Mouse (Mus musculus): Measurements from ENCODE around the gene Tmc8. TPM values are rescaled to one million over a fixed set of nuclear protein-coding genes. Genes with fewer than 3 reads are reported as not detected.

Gene Tmc8
- 1 to 10 TPM; 4.6 to 5.6 TPM for total RNA-seq (2021)
- long read RNA-seq, experiment 1, partial matches to known transcripts, result 2 of 5 reads
- long read RNA-seq, experiment 1, other reads (novel, unspliced or antisense), result 1 of 5 reads
- long read RNA-seq, experiment 2, partial matches to known transcripts, result 1 of 3 reads
- long read RNA-seq, experiment 2, other reads (novel, unspliced or antisense), result 1 of 3 reads

DNA sequence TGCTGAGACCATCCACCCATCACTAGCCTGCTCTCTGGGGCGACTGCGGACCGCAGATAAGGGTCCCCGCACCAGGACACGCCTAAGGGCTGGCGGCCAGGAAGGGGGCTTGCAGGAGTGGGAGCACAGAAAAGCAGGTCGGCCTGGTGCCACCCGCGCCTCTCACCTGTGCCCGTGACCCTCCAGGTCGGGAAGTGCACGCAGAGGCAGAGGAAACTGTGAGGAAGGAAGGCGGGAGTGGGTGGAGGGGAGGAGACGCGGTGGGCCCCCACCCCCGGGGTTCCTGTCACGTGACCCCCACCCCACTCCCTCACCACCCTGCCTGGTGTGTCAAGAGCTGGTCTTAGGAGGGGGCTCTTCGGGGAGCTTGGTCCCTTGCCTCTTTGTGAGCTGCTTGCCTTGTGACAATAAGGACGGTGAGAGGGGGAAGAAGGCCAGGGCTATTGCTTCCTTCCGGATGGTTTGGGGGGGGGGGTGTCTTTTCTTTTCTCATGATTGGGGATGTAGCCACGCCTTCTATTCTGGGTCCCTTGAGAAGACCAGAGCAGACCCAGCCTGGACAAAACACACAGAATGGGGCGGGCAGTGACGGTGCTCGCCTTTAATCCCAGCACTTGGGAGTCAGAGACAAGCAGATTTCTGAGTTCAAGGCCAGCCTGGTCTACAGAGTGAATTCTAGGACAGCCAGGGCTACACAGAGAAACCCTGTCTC is at the start of gene Tmc8, which contains the start of gene Tmc6:
Tmc8 (plus strand) TSS at position 84 of the 712 bp plus-strand sequence.
Tmc6 (minus strand) TSS at position 206 of the 712 bp plus-strand sequence.
- DNase-seq, result peak; percentile 67 to 84

DNA sequence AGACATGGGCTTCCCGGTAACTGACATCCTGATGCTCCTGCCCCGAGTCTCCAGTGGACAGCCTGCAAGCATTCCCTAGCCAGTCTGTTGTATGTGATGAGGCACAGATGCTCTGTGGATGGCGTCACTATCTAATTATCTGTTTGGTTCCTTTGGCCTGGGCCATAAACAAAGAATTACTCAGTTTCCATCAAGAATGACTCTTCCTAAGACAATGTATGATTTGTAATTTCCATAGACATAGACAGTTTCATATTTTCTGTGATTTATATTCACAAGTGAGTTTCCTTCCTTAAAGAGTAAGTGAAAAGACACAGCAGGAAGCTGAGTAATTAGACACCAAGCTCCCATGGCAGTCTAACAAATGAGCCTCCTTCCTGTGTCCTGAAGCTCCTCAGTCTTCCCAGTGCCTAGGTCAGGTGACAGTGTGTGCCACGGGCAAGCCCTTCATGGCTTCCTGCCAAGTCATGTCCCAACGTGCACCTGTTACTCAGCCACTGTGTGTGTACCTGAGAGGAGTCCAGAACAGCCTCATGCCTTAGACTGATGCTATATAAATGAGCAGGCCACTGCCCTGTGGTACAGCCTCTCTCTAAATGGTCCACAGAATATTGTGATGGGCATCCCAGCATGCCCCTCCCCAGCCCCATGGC is 45.7 kb upstream of the Tmc8 start:
- DNase-seq, result no peak

DNA sequence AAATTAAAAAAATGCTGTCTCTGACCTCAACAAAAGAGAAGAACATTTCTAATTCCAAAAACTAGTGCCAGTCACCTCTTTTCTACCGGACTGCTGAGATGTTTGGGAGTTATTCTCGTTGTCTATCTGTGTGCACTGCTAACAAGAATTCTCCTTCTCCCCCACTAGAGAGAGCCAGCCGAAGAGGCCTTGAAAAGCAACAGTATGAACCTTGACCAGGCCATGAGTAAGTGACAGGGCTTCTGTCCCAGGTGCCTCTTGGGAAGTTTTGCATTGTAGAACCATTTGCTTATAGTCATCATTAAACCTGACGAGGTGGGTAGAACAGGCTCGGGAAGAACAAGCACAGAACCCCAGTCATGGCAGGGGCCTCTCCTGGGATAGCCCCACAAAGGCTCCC is 43.8 kb upstream of the Tmc8 start:
- no peak for DNase-seq

DNA sequence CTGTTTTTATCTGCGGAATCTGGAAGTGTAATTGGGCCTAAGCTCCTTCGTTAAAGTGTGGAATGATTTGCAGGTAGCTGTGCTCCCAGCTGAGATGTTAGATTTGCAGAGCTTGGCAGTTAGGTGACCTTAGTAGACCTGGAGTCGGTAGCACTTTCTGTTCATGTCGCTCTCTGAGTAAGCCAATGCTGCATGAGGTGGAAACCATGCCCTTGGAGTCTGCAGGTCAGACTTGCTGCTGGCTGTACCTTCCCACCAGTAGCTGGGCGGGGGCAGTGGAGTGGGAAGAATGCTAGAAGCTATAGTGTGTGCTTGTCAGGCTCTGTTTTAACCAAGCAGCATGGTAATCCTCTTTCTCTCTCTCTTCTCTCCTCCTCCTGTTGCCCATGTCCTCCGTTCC is 40.7 kb upstream of the Tmc8 start:
- no peak for DNase-seq

DNA sequence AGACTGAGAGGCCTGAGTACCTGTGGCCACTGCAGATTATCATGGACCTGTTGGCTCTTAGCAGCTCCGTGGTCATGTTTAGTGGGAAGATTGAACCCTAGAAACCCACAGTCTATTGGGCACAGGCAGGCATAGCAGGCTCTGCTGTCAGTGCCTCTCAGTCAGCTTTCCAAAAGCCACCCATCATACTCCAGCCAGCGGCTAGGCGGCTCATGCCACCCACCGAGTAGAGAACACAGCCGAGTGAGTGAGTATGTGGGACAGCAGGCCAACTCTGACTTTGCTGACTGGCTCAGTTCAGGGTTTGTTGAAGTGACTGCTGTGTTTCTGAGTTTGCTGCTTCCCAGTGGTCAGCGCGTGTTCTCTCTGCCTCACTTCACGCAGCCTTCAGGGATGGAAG is 39.6 kb upstream of the Tmc8 start:
- DNase-seq, result no peak

DNA sequence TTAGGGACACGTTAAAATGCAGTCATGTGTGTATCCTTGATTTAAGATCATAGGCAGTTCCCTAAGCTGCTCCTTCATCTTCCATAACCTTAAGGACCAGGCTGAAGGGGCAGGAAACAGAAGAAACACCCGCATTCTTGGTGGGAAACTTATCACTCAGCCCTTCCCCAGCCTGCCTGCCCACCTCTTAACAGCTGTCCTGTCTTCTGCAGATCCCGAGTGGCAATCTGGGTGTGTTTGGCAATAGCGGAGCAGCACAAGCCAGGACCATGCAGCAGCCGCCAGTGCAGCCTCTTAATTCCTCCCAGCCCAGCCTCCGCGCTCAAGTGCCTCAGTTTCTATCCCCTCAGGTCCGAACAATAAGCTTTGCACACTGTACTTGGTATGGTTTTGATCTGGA is 39.2 kb upstream of the Tmc8 start:
- no peak for DNase-seq

DNA sequence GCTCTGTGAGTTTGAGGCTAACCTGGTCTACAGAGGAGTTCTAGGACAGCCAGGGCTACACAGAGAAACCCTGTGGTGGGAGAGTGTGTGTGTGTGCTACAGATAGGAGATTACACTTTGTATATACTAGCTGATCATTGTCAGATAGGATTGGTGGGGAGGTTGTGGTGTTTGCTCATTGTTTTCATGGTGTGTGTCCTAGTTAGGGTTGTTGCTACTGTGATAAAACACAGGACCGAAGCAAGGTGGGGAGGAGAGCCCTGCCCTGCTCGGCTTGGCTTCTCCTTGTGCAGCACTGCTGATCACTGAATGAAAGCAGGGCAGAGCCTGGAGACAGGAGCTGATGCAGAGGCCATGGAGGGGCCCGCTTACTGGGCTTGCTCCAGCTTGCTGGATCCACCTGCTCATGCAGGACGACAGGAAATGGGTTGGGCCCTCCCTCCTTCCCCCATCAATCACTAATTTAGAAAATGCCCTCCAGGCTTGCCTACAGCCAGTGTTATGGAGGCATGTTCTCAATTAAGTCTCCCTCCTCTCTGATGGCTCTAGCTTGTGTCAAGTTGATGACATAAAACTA is 38.3 kb upstream of the Tmc8 start:
- no peak for DNase-seq

DNA sequence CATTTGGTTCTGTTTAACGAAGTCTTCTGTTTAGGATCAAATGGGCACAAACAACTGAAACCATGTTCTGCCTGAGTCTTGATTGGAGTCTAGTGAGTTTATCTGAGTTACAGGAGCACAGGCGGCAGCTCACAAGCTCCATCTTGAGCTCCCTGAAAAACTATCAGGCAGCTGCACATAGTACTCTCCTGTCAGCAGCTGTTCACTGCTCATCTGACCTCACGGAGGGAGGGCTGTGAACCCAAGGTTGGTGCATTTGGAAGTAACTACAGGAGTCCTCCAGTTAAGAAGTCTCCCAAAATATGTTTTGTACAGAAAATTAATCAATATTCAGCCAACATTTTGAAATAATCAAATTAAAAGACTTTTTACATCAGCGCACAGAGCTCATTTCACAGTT is 33.2 kb upstream of the Tmc8 start:
- no peak for DNase-seq

DNA sequence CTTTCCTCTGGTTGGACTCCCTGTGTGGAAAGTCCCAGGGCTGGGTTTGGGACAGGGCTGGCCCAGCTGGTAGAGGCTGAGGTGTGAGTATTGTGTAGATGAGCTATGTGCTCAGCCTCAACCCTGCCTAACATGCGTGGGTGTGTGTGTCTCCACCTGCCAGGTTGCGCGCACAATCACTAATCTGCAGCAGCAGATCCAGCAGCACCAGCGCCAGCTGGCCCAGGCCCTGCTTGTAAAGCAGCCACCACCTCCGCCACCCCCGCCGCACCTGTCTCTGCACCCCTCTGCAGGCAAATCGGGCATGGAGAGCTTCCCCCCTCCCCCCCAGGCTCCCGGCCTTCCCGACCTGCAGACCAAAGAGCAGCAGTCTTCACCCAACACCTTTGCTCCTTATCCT is 32.5 kb upstream of the Tmc8 start:
- no peak for DNase-seq

DNA sequence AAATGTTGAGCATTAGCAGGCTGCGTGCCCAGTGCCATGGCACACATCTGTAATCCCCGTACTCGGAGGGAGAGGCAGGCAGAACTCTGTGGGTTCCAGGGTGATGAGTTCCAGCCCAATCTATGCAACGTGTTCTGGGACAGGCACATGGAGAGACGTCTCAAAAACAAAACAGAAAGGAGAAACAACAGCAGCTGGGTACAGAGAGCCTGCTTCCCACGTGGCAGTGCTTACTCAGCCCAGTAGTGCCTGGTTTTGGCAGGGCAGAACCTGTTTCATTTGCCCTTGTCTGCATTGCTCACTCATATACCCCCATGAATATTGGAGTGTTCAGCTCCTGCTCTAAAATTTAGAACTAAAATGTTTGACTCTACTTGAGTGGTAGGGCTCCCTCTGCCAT is 30.3 kb upstream of the Tmc8 start:
- DNase-seq, result no peak

DNA sequence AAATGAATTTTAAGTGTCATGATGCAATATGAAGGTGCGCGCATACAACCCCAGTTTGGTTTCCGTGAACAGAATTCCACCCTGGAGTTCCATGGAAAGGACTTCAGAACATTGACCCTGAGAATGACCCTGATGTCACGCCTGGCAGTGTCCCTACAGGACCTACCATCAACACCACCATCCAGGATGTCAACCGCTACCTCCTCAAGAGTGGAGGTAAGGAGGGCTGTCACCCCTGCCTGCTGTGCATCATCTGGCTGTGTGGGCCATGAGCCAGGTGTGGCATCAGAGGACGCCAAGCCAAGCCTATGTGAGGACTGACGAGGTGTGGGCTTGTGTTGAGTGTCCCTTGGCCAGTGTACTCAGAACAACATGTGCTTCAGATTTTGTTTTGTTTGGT is 26.0 kb upstream of the Tmc8 start:
- no peak for DNase-seq

DNA sequence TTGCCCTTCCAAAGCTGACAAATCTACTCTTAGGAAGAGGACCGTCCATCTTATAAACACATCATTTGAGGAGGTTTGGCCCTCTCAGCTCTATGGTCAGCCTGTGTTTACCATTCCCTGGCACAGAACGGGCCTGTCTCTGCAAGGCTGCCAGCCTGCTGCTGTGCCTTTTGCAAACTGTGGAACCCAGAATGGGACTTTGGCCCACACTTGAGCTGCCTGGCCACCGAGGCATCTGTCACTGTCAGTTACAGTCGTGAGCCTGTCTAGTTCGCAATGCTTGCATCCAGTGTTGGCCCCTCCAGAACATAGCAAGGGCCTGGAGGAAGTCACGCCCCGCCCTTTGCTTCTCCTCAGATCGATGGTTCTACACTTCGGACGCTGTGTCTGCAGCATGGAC is 22.6 kb upstream of the Tmc8 start:
- no peak for DNase-seq

DNA sequence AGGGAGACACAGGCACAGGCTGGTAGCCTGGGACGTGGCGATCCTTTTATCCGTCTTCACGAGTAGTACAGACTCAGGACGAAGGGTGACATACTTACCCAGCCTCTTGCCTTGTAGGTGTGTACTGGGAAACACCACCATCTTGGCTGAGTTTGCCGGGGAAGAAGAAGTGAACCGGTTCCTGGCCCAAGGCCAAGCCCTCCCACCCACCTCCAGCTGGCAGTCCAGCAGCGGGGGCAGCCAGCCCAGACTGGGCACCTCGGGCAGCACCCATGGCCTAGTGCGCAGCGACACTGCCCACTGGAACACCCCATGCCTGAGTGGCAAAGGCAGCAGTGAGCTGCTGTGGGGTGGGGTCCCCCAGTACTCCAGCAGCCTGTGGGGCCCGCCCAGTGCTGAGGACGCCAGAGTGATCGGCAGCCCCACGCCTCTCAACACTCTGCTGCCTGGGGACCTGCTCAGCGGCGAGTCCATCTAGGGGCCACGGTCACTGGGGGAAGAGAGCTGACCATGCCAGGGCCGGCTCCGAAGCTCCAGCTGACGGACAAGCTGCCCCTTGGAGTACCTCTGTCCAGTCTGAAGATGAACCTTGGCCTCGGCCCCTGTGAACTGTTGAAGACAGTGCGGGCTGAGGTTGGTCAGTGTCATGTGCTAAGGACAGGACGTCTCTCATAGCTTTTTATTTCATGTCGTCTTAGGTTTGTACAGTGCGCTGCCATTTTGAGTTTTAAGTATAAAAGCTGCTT is 21.3 kb upstream of the Tmc8 start:
- DNase-seq, result no peak

DNA sequence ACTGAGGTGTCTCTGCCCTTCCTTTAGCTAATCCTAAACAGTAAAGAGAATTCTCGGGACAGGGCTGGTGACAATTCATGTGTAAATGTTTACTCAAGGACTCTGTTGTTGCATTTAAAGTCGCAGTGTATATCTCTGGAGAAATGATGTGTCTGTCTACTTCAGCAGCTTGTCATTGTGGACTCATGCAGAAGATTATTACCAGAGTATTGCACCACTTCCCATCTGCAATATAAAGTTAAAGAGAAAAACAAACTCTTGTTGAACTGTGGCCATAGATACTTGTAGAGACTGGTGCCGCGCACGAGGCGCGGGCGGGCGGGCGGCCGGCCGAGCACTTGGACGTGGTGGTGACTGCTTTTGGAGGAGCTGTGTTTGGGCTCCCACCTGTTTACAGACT is 20.1 kb upstream of the Tmc8 start:
- DNase-seq, result no peak

DNA sequence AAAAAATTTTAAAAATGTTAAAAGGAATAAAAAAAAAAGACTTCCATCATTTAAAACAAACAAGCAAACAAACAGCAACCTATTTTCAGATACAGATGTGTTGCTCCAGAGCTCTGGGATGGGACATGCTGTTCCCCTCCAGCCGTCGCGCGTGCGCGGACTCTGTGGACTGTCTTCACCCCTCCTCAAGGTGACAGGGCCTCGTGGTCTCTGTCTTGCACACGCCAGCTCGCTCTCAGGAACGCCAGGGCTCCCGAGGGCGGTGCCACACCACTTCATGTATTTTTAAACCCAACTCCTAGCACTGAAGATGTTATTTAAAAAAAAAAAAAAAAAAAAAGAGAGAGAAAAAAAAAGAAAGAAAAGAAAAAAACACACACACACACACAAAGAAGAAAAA is 19.6 kb upstream of the Tmc8 start:
- peak; percentile 70 to 77 for DNase-seq

DNA sequence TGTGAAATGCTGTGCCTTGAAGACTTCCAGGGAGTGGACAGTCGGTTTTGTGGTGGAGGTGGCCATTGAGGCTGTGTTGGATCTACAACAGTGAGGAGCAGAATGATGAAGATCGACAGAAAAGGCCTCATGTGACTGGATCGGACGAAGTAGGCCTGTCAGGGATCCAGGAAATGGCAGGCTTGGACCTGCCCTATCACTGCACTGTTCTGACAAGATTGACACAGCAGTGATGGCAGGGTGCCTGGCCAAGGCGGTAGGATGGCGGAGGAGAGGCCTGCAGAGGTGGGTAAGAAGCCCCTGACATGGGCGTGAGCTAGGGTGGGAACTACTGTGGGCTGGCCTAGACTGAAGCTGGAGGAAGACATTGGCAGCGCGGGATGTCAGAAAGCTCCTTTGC is 17.6 kb upstream of the Tmc8 start:
- peak in 1 of 2 experiments; percentile 29 for DNase-seq

DNA sequence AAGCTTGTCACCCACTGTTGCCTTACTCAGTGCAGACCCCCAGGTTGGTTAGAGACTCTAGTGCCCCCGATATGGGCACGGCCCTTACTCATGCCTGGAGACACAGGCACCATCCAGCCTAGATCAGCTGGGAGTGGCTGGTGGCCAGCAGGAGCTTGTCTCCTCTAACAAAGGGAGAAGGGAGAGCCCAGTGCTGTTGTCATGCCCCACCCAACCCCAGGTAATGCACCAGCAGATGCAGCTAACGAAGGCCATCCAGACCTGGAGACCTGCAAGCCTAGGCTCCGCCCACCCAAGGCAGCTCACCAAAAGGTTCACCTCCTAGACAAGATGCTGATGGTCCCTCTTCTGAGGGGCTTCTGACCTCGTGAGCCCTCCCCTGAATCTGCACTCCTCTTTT is 16.5 kb upstream of the Tmc8 start:
- no peak for DNase-seq

DNA sequence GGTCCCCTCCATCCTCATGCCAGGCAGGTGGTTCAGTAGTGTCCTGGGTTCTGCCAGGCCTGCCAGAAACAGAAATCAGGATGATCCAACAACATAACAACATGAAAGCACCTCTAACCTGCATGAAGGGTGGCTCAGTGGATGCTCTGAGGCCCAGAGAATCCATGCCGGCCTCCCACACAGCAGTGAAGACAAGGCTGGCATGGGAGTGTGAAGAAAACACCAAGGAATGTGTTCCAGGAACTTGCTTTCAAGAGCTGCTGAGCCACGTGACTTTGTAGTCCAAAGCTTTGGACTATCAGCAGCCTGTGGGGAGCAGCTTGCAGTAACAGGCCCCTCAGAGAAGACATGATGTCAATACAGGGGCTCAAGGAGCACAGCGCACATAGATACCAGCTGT is 15.6 kb upstream of the Tmc8 start:
- DNase-seq, result no peak

DNA sequence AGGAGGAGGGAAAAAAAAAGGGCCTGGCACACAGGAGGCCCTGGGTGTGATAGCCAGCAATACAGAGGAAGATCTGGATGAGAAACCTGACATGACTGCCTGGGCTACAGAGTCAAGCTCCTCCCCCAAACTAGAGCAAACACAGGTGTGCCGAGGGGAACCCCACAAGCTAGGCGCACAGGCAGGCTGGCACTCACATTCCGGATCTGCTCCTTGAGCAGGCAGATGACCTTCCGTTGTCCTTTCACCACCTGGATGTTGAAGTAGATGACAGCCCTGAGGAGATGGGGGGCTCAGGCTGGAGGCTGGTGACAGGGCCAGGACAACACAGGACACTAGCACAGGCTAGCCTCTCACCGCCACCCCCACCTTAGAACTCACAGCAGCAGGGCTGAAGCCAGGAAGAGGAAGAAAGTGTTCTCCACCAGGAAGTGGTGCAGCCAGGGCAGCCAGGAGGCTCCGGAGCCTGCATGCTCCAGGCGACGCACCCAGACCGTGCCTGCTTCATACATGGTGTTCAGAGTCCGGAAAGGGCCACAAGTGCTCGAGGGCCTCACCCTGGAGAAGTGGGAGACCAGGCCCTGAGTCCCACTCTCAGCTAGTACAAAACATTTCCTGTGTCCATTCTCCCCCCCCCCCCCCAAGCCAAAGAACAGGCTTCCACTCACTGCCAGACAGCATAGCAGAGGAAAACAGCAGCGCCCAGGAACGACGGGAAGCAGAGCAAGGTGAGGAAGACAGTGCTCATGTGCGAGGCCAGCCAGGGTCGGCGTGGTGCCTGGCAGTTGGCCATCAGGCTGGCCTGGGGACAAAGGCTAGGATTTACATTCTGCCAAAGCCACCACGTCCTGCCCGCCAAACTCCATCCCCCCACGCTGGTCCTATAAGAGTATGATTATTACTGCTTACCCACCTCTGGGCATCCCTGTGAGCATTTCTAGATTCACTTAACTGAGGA is 12.9 kb upstream of the Tmc8 start:
- DNase-seq, result no peak

DNA sequence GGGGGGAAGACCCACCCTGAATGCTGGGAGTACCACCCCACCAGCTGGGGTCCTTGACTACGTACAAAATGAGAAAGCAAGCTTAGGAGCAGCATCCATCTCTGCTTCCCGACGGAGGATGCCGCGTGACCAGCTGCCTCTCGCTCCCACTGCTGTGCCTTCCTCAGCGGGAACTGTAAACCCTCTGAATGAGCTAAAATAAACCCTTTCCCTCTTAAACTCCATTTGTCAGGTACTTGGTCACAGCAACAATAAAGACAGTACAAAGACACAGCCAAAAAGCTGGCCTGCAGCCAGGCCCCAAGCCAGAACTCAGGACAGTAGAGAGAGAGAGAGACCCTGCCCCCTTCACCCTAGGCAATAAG is 12.2 kb upstream of the Tmc8 start:
- DNase-seq, result no peak

DNA sequence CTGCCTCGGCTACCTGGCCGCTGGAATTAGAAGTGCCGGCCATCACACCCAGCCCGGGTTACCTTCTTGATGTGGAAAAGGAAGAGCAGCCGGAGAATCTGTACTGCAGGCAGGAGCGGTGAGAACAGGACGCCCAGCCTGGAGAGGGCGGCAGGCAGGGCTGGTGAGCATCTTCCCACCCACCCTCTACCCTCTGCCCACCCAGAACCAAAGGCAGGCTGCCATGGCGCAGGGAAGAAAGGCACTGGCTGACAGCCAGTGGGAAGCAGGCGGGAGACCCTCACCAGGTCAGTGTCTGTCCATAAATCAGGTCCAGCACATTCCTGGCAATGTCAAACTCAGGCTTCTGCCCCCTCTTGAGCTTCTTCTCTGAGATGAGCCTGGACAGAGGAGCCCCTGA is 11.5 kb upstream of the Tmc8 start:
- no peak for DNase-seq

DNA sequence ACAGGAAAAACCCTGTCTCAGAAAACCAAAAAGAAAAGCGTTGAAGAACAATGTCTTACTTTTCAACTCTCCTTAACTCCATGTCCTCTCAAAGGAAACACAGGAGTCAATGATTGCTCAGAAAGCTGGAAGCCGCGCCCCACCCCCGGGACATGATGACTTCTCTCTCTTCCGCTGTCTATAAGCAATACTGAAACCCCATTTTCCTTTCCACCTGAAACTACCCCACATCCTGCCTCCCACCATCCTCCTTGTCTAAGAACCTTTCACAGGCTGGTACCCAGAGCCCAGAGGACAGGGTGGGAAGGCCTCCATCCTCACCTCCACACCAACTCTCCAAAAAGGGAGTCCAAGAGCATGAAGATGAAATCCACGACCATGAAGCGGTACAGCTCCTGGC is 9.5 kb upstream of the Tmc8 start:
- no peak for DNase-seq

Measured in heart, adult 18-20 months (tissue).